Mouse (Mus musculus): Measurements from ENCODE around the gene Olfr10. TPM values are rescaled to one million over a fixed set of nuclear protein-coding genes. Genes with fewer than 3 reads are reported as not detected.
"Not testable (repeated sequence)": the region's sequence is repeated elsewhere in the genome, so short reads cannot be mapped to it uniquely, and the experiment has no call there.

Gene Olfr10
- polyA plus RNA-seq, 1 experiment from 2014 or later: not detected

DNA sequence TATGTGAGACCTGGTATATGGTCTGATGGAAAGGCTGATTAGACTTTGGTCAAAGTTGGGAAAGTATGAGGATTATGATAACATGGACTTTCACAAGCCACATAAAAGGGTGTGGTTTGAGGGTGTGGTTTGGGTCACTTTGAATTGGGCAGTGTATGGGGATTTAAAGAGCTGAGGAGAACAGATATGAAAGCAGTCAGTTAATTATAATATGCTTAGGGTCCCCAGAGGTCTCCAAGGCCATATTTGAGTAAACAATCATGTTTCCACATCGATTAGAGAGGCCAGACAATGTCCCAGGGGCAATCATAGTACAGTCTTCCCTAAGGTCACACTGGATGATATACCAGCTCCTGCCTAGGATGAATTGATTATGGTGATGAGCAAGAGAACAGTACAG is 19.6 kb upstream of the Olfr10 start, which contains the start of gene Olfr1392:
Gene Olfr1392 (plus strand): TSS at position 301 of the 400 bp plus-strand sequence.
- H3K4me2 ChIP-seq; ATAC-seq (replicated peaks; ENCODE audit: low FRiP score); H3K27ac ChIP-seq (ENCODE audit: low read depth, low read length); H3K4me1 ChIP-seq (replicated peaks; ENCODE audit: control insufficient read depth, insufficient read depth, low read length); DNase-seq (ENCODE audit: low spot score); H3K4me3 ChIP-seq (ENCODE audit: low read depth, low read length); H3K27me3 ChIP-seq (replicated peaks; ENCODE audit: control insufficient read depth, insufficient read depth, low read length); H3K9ac ChIP-seq (ENCODE audit: low read depth, low read length); H3K9me3 ChIP-seq (ENCODE audit: control insufficient read depth, low read length); H3K36me3 ChIP-seq (ENCODE audit: control insufficient read depth, insufficient read depth, low read length): not testable (repeated sequence)
- 53% methylated on average over 1 of the region's 1 CpGs for WGBS

DNA sequence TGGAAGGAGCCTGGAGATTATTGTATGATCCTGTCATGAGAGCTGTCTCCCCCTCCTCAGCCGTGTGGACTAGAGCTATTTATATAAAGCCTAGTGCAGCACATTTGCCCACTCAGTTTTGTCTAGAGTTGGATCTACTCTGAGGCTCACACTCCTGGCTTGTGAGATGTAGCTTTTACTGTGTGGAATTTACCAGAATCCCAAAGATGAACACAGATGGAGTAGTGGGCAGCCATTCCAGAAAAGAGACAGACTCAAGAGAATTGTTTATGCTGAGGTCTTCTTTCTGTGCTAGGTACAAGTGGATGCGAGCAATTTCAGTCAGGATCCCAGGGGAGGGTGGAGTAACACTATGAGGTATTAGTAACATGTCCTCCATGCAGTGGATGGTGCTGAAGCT is 17.3 kb upstream of the Olfr10 start:
- Histone ChIP-seq H3K4me1 (replicated peaks; ENCODE audit: control insufficient read depth, insufficient read depth, low read length) (no peaks in the 10 kb centered on the region), H3K27me3 (replicated peaks; ENCODE audit: control insufficient read depth, insufficient read depth, low read length) (no peaks in the 10 kb centered on the region), H3K4me2 (no peak overlapping the region), H3K4me3 (ENCODE audit: low read depth, low read length) (no peak overlapping the region), H3K9me3 (ENCODE audit: control insufficient read depth, low read length) (no peaks in the 10 kb centered on the region), H3K9ac (ENCODE audit: low read depth, low read length) (no peak overlapping the region), H3K27ac (ENCODE audit: low read depth, low read length) (no peak overlapping the region), H3K36me3 (ENCODE audit: control insufficient read depth, insufficient read depth, low read length) (no peaks in the 10 kb centered on the region)
- 77% methylated on average over 2 of the region's 2 CpGs for WGBS
- DNase-seq (ENCODE audit: low spot score) (no peak), ATAC-seq (replicated peaks; ENCODE audit: low FRiP score) (no peak)

DNA sequence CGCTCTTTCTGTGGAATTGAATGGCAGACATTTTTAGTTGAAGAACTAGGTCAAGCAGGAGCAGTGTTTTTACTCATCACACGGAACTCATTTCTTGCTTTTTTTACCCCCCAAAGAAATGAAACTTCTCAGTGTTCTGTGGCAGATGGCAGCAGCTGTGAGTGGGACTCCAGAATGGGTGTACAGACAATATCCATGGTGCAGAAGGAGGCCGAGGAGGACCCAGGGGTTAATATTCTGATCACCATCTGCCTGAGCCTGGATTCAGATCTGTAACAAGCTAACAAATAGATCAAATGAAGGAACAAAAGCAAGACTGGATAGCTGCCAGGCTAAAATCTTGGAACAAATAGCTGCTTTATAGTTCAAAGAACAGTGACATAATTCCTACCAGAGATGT is 11.8 kb upstream of the Olfr10 start:
- H3K4me1 ChIP-seq (replicated peaks; ENCODE audit: control insufficient read depth, insufficient read depth, low read length): no peaks in the 10 kb centered on the region
- no peak overlapping the region for H3K9ac ChIP-seq (ENCODE audit: low read depth, low read length)
- H3K4me3 ChIP-seq (ENCODE audit: low read depth, low read length): no peak overlapping the region
- no peaks in the 10 kb centered on the region for H3K27me3 ChIP-seq (replicated peaks; ENCODE audit: control insufficient read depth, insufficient read depth, low read length)
- WGBS: 75% methylated on average over 3 of the region's 3 CpGs
- no peak for ATAC-seq (replicated peaks; ENCODE audit: low FRiP score)
- H3K27ac ChIP-seq (ENCODE audit: low read depth, low read length): no peak overlapping the region
- no peaks in the 10 kb centered on the region for H3K36me3 ChIP-seq (ENCODE audit: control insufficient read depth, insufficient read depth, low read length)
- H3K9me3 ChIP-seq (ENCODE audit: control insufficient read depth, low read length): no peaks in the 10 kb centered on the region
- DNase-seq (ENCODE audit: low spot score): no peak
- H3K4me2 ChIP-seq: no peak overlapping the region

DNA sequence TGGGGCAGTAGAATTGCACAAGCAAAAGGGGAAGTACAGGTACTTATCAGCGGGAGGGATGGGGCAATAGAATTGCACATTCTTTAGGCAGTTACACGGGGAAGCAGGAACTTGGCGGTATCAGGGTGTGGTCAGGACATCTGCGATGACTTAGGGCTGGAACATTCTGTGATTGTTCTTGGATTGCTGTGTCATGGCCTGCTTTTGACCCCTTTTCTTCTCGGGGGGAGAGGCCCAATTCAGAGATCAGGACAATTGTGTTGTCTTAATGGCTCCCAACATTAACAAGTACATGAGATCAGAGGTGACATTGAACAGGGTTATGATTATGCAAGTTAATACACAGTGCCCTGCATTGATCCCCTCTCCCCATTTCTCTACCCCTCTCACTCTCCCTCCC is 4.0 kb downstream of the Olfr10 start:
- not testable (repeated sequence) for H3K4me1 ChIP-seq (replicated peaks; ENCODE audit: control insufficient read depth, insufficient read depth, low read length); H3K4me2 ChIP-seq; H3K9me3 ChIP-seq (ENCODE audit: control insufficient read depth, low read length); ATAC-seq (replicated peaks; ENCODE audit: low FRiP score); H3K27me3 ChIP-seq (replicated peaks; ENCODE audit: control insufficient read depth, insufficient read depth, low read length); H3K4me3 ChIP-seq (ENCODE audit: low read depth, low read length); H3K9ac ChIP-seq (ENCODE audit: low read depth, low read length); H3K36me3 ChIP-seq (ENCODE audit: control insufficient read depth, insufficient read depth, low read length); DNase-seq (ENCODE audit: low spot score); H3K27ac ChIP-seq (ENCODE audit: low read depth, low read length)
- 65% methylated on average over 5 of the region's 5 CpGs for WGBS

GRCm38 (mm10) chr11:49322442-49322841 is 17.9 kb downstream of the Olfr10 start, which contains the start of gene Olfr1391:
TSS of gene Olfr1391 (plus strand) at chr11:49322742.
- H3K27ac ChIP-seq (ENCODE audit: low read depth, low read length): no peak within 1 kb of the TSS
- no peaks in the 10 kb centered on the region for H3K9me3 ChIP-seq (ENCODE audit: control insufficient read depth, low read length)
- no peaks in the 10 kb centered on the region for H3K36me3 ChIP-seq (ENCODE audit: control insufficient read depth, insufficient read depth, low read length)
- no peak for DNase-seq (ENCODE audit: low spot score)
- no peak within 1 kb of the TSS for H3K9ac ChIP-seq (ENCODE audit: low read depth, low read length)
- H3K27me3 ChIP-seq (replicated peaks; ENCODE audit: control insufficient read depth, insufficient read depth, low read length): no peaks in the 10 kb centered on the region
- H3K4me3 ChIP-seq (ENCODE audit: low read depth, low read length): no peak within 1 kb of the TSS
- ATAC-seq (replicated peaks; ENCODE audit: low FRiP score): no peak
- no peaks in the 10 kb centered on the region for H3K4me1 ChIP-seq (replicated peaks; ENCODE audit: control insufficient read depth, insufficient read depth, low read length)
- H3K4me2 ChIP-seq: no peak within 1 kb of the TSS
- 67% methylated on average over 2 of the region's 2 CpGs for WGBS

DNA sequence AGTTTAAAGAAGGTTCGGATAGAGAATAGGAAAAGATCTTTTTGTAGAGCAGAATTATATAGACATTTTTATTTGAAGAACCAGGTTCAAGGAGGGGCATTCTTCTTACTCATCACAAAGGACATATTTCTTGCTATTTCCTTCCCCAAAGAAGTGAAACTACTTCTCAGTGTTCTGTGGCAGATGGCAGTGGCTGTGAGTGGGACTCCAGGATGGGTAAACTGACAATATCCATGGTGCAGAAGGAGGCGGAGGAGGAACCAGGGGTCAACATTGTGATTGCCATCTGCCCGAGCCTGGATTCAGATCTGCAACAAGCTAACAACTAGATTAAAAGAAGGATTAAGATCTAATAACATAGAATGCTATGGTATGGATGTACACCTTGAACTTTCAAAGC is 22.2 kb downstream of the Olfr10 start:
- no peak overlapping the region for H3K27ac ChIP-seq (ENCODE audit: low read depth, low read length)
- H3K4me2 ChIP-seq: no peak overlapping the region
- H3K4me1 ChIP-seq (replicated peaks; ENCODE audit: control insufficient read depth, insufficient read depth, low read length): no peaks in the 10 kb centered on the region
- H3K9ac ChIP-seq (ENCODE audit: low read depth, low read length): no peak overlapping the region
- H3K9me3 ChIP-seq (ENCODE audit: control insufficient read depth, low read length): no peaks in the 10 kb centered on the region
- ATAC-seq (replicated peaks; ENCODE audit: low FRiP score): no peak
- 68% methylated on average over 3 of the region's 3 CpGs for WGBS
- no peaks in the 10 kb centered on the region for H3K36me3 ChIP-seq (ENCODE audit: control insufficient read depth, insufficient read depth, low read length)
- no peak overlapping the region for H3K4me3 ChIP-seq (ENCODE audit: low read depth, low read length)
- no peak for DNase-seq (ENCODE audit: low spot score)
- no peaks in the 10 kb centered on the region for H3K27me3 ChIP-seq (replicated peaks; ENCODE audit: control insufficient read depth, insufficient read depth, low read length)

- H3K4me1 ChIP-seq (replicated peaks; ENCODE audit: control insufficient read depth, insufficient read depth, low read length): no peaks in the 10 kb centered on the region
- no peak overlapping the region for H3K27ac ChIP-seq (ENCODE audit: low read depth, low read length)
- no peak overlapping the region for H3K9ac ChIP-seq (ENCODE audit: low read depth, low read length)
- ATAC-seq (replicated peaks; ENCODE audit: low FRiP score) (no peak), DNase-seq (ENCODE audit: low spot score) (no peak)
- H3K9me3 ChIP-seq (ENCODE audit: control insufficient read depth, low read length): no peaks in the 10 kb centered on the region
- no peak overlapping the region for H3K4me2 ChIP-seq
- 65% methylated on average over 1 of the region's 1 CpGs for WGBS
- H3K27me3 ChIP-seq (replicated peaks; ENCODE audit: control insufficient read depth, insufficient read depth, low read length): no peaks in the 10 kb centered on the region
- H3K4me3 ChIP-seq (ENCODE audit: low read depth, low read length): no peak overlapping the region
- H3K36me3 ChIP-seq (ENCODE audit: control insufficient read depth, insufficient read depth, low read length): no peaks in the 10 kb centered on the region
These were observed 25.1 kb downstream of the Olfr10 start for GRCm38 (mm10) chr11:49329686-49330085.

DNA sequence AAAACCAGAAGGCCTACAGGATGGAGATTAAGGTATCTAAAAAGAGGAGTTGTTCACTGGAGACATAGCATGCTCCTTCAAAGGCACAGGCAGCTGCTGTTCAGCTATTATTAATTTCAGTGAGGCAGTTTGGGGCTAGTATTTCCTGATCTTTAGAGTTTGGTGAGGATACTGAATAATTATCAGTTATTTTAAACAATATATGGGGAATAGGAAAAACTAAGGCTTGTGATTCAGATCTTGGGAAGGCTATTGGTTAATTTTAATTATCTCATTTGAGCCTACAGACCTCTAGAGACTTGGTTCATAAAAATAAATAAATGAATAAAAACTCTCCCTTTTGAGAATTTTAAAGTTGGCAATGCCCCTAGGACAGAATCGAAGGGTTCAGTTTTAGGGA is 30.3 kb downstream of the Olfr10 start, which contains the start of gene Olfr1390:
Gene Olfr1390 (plus strand): TSS at position 301 of the 400 bp plus-strand sequence.
- no peak for DNase-seq (ENCODE audit: low spot score)
- H3K4me1 ChIP-seq (replicated peaks; ENCODE audit: control insufficient read depth, insufficient read depth, low read length): no peaks in the 10 kb centered on the region

DNA sequence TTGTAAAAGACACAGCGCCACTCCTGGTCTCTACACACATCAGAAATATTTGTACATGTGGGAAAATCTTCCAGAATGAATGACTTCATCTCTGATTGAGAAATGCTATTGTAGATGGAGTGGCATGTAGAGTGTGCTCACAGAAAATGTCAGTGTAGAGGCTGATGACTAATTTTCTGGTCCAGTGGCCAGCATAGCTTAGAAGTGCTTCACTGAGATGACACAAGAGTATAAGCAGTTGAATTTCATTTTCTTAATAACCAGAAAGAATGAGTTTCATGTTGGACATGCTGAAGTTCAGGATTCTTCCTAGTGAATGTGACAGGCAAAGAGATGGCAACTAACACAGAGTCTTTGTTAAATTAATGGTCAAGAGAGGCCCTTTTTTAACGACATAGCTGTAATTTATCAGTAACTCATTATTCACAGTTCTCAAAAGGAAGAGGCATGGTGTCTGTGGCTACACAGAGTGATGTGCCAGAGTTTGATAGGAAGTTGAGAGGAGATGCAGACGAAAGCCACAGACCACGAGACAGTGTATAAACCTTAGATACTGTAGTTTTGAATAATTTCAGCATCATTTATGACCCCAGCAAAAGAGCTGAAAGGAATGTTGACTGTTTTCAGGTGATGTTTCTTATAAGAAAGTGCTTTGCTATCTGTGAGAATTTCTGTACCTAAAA is 32.8 kb downstream of the Olfr10 start:
- no peak overlapping the region for H3K4me3 ChIP-seq (ENCODE audit: low read depth, low read length)
- 35% methylated on average over 4 of the region's 4 CpGs for WGBS
- no peak overlapping the region for H3K27ac ChIP-seq (ENCODE audit: low read depth, low read length)
- no peaks in the 10 kb centered on the region for H3K9me3 ChIP-seq (ENCODE audit: control insufficient read depth, low read length)
- no peak overlapping the region for H3K4me2 ChIP-seq
- H3K36me3 ChIP-seq (ENCODE audit: control insufficient read depth, insufficient read depth, low read length): no peaks in the 10 kb centered on the region
- ATAC-seq (replicated peaks; ENCODE audit: low FRiP score) (no peak), DNase-seq (ENCODE audit: low spot score) (no peak)
- H3K4me1 ChIP-seq (replicated peaks; ENCODE audit: control insufficient read depth, insufficient read depth, low read length): no peaks in the 10 kb centered on the region
- H3K27me3 ChIP-seq (replicated peaks; ENCODE audit: control insufficient read depth, insufficient read depth, low read length): no peaks in the 10 kb centered on the region
- H3K9ac ChIP-seq (ENCODE audit: low read depth, low read length): no peak overlapping the region

More for the DNA sequence above, 30.3 kb downstream of the Olfr10 start, which contains the start of gene Olfr1390:
- no peak for ATAC-seq (replicated peaks; ENCODE audit: low FRiP score)
- no peak within 1 kb of the TSS for H3K9ac ChIP-seq (ENCODE audit: low read depth, low read length)
- no peaks in the 10 kb centered on the region for H3K9me3 ChIP-seq (ENCODE audit: control insufficient read depth, low read length)
- H3K27me3 ChIP-seq (replicated peaks; ENCODE audit: control insufficient read depth, insufficient read depth, low read length): no peaks in the 10 kb centered on the region
- H3K27ac ChIP-seq (ENCODE audit: low read depth, low read length): no peak within 1 kb of the TSS
- no peak within 1 kb of the TSS for H3K4me3 ChIP-seq (ENCODE audit: low read depth, low read length)
- H3K4me2 ChIP-seq: no peak within 1 kb of the TSS
- no peaks in the 10 kb centered on the region for H3K36me3 ChIP-seq (ENCODE audit: control insufficient read depth, insufficient read depth, low read length)
- 84% methylated on average over 1 of the region's 1 CpGs for WGBS

Data from liver, embryonic 11.5 days (tissue).